Mouse (Mus musculus): ENCODE results near the gene Scrt2.

DNA sequence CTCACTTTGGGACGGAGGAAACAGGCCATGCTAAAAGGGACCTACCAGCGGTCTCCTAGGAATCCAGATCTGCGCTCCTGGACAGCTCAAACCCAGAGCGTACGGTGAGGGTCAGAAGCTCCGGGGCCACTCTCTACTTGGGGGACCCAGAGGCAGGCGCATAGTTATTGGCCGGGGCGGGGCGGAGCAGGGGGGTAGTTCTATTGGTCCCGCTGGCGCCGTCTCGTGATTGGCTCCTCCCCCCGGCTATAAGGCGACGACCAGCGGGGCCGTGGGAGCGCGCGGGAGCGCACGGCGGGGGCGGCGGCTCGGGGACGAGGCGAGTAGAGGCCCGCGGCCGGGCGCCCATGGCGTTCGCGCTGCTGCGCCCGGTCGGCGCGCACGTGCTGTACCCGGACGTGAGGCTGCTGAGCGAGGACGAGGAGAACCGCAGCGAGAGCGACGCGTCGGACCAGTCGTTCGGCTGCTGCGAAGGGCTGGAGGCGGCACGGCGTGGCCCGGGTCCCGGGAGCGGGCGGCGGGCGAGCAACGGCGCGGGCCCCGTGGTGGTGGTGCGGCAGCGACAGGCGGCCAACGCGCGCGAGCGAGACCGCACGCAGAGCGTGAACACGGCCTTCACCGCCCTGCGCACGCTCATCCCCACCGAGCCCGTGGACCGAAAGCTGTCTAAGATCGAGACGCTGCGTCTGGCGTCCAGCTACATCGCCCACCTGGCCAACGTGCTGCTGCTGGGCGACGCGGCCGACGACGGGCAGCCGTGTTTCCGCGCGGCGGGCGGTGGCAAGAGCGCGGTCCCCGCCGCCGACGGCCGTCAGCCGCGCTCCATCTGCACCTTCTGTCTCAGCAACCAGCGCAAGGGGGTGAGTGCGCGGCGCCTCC, 62.2 kb downstream of the Scrt2 start, which contains the start of gene Tcf15:
- TF ChIP-seq CTCF (IDR thresholded peaks at IDR 0.05; ENCODE audit: low read depth, low read length) (no peak), POLR2A (IDR thresholded peaks at IDR 0.05; ENCODE audit: borderline replicate concordance, low read depth, low read length) (no peak)

Measured in bone marrow macrophage, adult 2 months (primary cell).